19 mouse cellular contexts compared by ENCODE assay signal in genomic region chr5:92206121-92206520, GRCm38 (mm10). TPM values are rescaled to one million over a fixed set of nuclear protein-coding genes. Genes with fewer than 3 reads are reported as not detected.
"Had no signal": no experiment of that assay in that cellular context is flagged by ENCODE, and none has a peak within 500 bp of the region (broad histone marks: within the 10 kb centered on the region; RNA-seq: fewer than 3 reads in every experiment).

No protein-coding gene starts in this region.

- DNase-seq: layer of hippocampus, adult 9-11 months; layer of hippocampus, postnatal 36 days; liver; lung, adult 2 months; midbrain, embryonic 14.5 days; retina, postnatal 1 day; right cerebral cortex, postnatal 4 days; thymus, postnatal 36 days had no signal

- H3K9me3 ChIP-seq: limb, embryonic 12.5 days; liver, embryonic 15.5 days; neural tube, embryonic 13.5 days had no signal

- H3K4me1 ChIP-seq: limb, embryonic 12.5 days; neural tube, embryonic 13.5 days had no signal

- H3K4me2 ChIP-seq: limb, embryonic 12.5 days; liver, embryonic 15.5 days; neural tube, embryonic 13.5 days had no signal

- H3K9ac ChIP-seq: limb, embryonic 12.5 days; liver, embryonic 15.5 days; neural tube, embryonic 13.5 days had no signal

- H3K27me3 ChIP-seq: limb, embryonic 12.5 days; neural tube, embryonic 13.5 days had no signal

- H3K4me3 ChIP-seq: limb, embryonic 12.5 days; liver, embryonic 15.5 days; neural tube, embryonic 13.5 days had no signal

- ATAC-seq: intestine, embryonic 16.5 days had no signal

- H3K27ac ChIP-seq: limb, embryonic 12.5 days; liver, embryonic 15.5 days; neural tube, embryonic 13.5 days had no signal

RNA-seq across cellular contexts. Expression of gene U90926, which starts 9.1 kb away (rescaled TPM):
- total RNA-seq: layer of hippocampus, postnatal 36 days; left cerebral cortex, adult 8-10 months; left cerebral cortex, postnatal 25 days; megakaryocyte progenitor cell, adult 5-6 weeks; monocyte, adult 5-6 weeks had no signal
- polyA plus RNA-seq: intestine, embryonic 16.5 days; limb, embryonic 12.5 days; liver, embryonic 15.5 days; lung, adult 2 months; lung, postnatal 0 days; midbrain, embryonic 14.5 days; neural tube, embryonic 13.5 days; spleen, adult 2 months; stomach, embryonic 16.5 days had no signal

RNA-seq across cellular contexts. Expression of gene Ppef2, which starts 50.0 kb away (rescaled TPM):
- total RNA-seq: monocyte, adult 5-6 weeks had no signal
- polyA plus RNA-seq: limb, embryonic 12.5 days had no signal
